Mouse (Mus musculus) E14TG2a.4 (cell line): ENCODE data around the gene Spast.

Source experiments
- CTCF ChIP-seq: conservative IDR thresholded peaks from 2 replicates; pipeline ENCODE4 v1.5.1; 2014; ENCODE audit warnings: low read length
- POU5F1 ChIP-seq: IDR thresholded peaks from 2 replicates; pipeline ENCODE4 v1.6.1; 2014; ENCODE audit warnings: low read length, borderline replicate concordance

GRCm38 (mm10) chr17:74363592-74363991 lies 24.8 kb downstream of the Spast start:
- TF ChIP-seq CTCF, result no peak
- TF ChIP-seq POU5F1, result no peak
